Mouse (Mus musculus): Measurements from ENCODE around the gene Slc22a6. TPM values are rescaled to one million over a fixed set of nuclear protein-coding genes. Genes with fewer than 3 reads are reported as not detected.

Gene Slc22a6
- polyA plus RNA-seq, 1 experiment from 2014 or later, result 0.16 TPM

DNA sequence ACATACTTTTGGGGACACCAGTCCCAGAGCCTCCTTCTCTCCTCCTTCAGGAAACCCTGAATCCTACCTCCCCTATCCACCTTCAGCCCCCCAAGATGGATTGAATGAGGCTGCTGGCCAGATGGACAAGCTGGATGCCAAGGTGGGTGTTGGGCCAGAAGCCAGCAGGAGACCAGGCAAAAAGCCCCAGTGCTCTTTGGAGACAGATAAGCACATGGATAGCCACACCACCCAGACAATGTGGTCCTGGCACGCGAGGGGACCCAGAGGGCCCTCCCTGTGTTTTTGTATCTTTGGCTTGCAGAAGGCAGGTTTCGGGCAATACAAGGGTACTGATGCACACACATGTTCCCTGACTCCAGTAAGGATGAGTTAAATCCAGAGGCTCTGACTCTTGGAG lies 47.0 kb downstream of the Slc22a6 start:
- H3K36me3 ChIP-seq, result no peaks in the 10 kb centered on the region
- no peak overlapping the region for H3K27ac ChIP-seq
- peaks cover 38% of the 10 kb centered on the region for H3K27me3 ChIP-seq (ENCODE audit: insufficient read depth, poor library complexity, severe bottlenecking)
- peaks cover 34% of the 10 kb centered on the region for H3K4me1 ChIP-seq (replicated peaks)
- no peak overlapping the region for H3K4me3 ChIP-seq
- DNase-seq (ENCODE audit: low spot score), result no peak
- H3K9me3 ChIP-seq, result no peaks in the 10 kb centered on the region
- WGBS, result 90% methylated on average over 3 of the region's 3 CpGs

DNA sequence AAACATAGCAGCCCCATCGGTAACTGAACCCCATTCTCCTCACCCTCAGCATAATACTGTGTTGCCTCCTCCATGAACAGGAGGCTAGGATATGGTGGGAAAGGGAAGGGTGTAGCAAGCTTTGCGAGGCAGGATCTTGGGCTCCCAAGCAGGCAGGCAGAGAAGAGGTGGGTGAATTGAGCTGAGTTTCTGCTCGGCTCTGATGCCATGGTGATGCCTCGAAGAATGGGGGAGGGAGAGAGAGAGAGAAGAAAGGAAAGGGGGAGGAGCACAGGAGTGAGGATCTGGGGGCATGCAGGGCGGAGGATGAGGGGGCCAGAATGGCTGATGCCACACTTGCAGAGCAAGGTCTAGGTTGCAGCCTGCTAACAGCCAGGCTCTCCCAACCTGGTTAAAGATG lies 47.9 kb downstream of the Slc22a6 start:
- DNase-seq (ENCODE audit: low spot score), result no peak
- no peak overlapping the region for H3K4me3 ChIP-seq
- H3K27ac ChIP-seq, result peak overlapping the region; percentile 23; the same call in 1 of the 2 replicates
- no peaks in the 10 kb centered on the region for H3K9me3 ChIP-seq
- 57% methylated on average over 5 of the region's 5 CpGs for WGBS
- no peaks in the 10 kb centered on the region for H3K36me3 ChIP-seq
- peaks cover 34% of the 10 kb centered on the region for H3K4me1 ChIP-seq (replicated peaks)
- H3K27me3 ChIP-seq (ENCODE audit: insufficient read depth, poor library complexity, severe bottlenecking), result peaks cover 34% of the 10 kb centered on the region

DNA sequence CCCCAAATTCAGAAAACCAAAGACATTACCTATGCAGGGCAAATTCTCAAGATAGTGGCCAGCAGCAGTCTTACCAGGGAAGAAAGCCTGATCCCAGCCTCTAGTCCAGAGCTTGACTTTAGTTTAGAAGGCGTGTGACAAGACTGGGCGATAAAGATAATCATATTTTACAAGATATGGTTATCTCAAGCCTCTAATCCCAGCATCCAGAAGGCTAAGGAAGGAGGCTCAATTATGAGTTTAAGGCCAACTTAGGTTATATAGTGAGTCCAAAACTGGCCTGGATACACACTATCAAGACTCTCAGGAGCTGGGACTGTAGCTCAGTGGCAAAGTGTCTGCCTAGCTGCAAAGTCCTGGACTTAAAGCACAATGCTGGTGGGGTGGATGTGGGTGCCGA lies 55.0 kb downstream of the Slc22a6 start:
- Histone ChIP-seq H3K9me3 (no peaks in the 10 kb centered on the region), H3K27ac (no peak overlapping the region), H3K27me3 (ENCODE audit: insufficient read depth, poor library complexity, severe bottlenecking) (no peaks in the 10 kb centered on the region), H3K36me3 (no peaks in the 10 kb centered on the region), H3K4me3 (no peak overlapping the region), H3K4me1 (replicated peaks) (no peaks in the 10 kb centered on the region)
- no peak for DNase-seq (ENCODE audit: low spot score)
- 92% methylated on average over 3 of the region's 3 CpGs for WGBS

DNA sequence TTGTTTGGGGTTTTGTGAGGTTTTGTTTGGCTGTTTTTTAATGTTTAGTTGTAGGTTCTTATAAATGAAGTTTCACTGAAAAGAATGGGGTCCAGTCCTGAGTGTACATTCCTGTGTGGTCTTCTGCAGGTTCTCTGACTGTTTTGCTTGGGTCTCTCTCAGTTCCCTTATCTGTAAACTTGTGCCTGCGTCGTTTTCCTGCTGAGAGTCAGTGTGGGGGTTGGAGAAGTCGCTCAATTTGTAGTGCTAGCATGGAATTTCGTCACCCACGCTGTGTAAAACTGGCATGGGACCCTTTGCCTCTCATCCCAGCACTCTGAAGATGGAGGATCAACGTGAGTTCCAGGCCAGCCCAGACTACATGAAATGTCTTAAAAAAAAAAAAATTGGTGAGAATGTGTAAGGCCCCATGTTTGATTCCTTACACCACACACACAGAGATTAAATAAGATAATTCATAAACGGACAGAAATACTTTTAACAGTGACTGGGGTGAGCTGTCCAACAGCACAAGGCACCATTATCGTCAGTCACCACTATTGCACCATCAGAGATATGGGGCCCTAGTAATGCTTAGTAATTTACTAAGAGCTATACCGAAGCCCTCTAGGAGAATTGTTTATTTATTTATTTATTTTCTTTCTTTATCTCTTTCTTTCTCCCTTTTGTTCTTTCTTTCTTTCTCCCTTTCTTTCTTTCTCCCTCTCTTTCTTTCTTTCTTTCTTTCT lies 55.7 kb downstream of the Slc22a6 start:
- H3K4me1 ChIP-seq (replicated peaks), result peaks cover 4% of the 10 kb centered on the region; the same call in 1 of the 2 replicates
- H3K36me3 ChIP-seq, result no peaks in the 10 kb centered on the region
- no peak overlapping the region for H3K4me3 ChIP-seq
- DNase-seq (ENCODE audit: low spot score), result no peak
- 0 out of 2 replicates have a peak, but pooled peaks cover 2% of the 10 kb centered on the region for H3K27me3 ChIP-seq (ENCODE audit: insufficient read depth, poor library complexity, severe bottlenecking)
- H3K9me3 ChIP-seq, result no peaks in the 10 kb centered on the region
- WGBS, result 67% methylated on average over 9 of the region's 9 CpGs
- no peak overlapping the region for H3K27ac ChIP-seq

Other genes starting within 250 kb of the Slc22a6 start
- not detected in 2 replicates for gene Slc22a30, start 212.9 kb upstream of the Slc22a6 start, polyA plus RNA-seq (2016; fragmentation: Nextera tagmentation; extraction: Ambion mirVana)
- gene Slc22a8, start 26.8 kb upstream of the Slc22a6 start, polyA plus RNA-seq (2016; fragmentation: Nextera tagmentation; extraction: Ambion mirVana), result 0.09 and 0.21 TPM in 2 replicates
- gene Chrm1, start 45.8 kb downstream of the Slc22a6 start, polyA plus RNA-seq (2016; fragmentation: Nextera tagmentation; extraction: Ambion mirVana), result 0.05 TPM in 2 replicates
- gene Slc3a2, start 105.3 kb downstream of the Slc22a6 start, polyA plus RNA-seq (2016; fragmentation: Nextera tagmentation; extraction: Ambion mirVana), result 128 and 146 TPM in 2 replicates
- 112 and 115 TPM in 2 replicates for gene Wdr74, start 117.8 kb downstream of the Slc22a6 start, polyA plus RNA-seq (2016; fragmentation: Nextera tagmentation; extraction: Ambion mirVana)
- gene 1700092M07Rik, start 122.7 kb downstream of the Slc22a6 start, polyA plus RNA-seq (2016; fragmentation: Nextera tagmentation; extraction: Ambion mirVana), result 2.8 and 2.9 TPM in 2 replicates
- 95.6 and 106 TPM in 2 replicates for gene Stx5a, start 123.4 kb downstream of the Slc22a6 start, polyA plus RNA-seq (2016; fragmentation: Nextera tagmentation; extraction: Ambion mirVana)
- 233 and 249 TPM in 2 replicates for gene Nxf1, start 139.0 kb downstream of the Slc22a6 start, polyA plus RNA-seq (2016; fragmentation: Nextera tagmentation; extraction: Ambion mirVana)
- 185 and 220 TPM in 2 replicates for gene Tmem223, start 153.0 kb downstream of the Slc22a6 start, polyA plus RNA-seq (2016; fragmentation: Nextera tagmentation; extraction: Ambion mirVana)
- gene Tmem179b, start 156.4 kb downstream of the Slc22a6 start, polyA plus RNA-seq (2016; fragmentation: Nextera tagmentation; extraction: Ambion mirVana), result 51.7 and 54.4 TPM in 2 replicates
- gene Taf6l, start 168.4 kb downstream of the Slc22a6 start, polyA plus RNA-seq (2016; fragmentation: Nextera tagmentation; extraction: Ambion mirVana), result 43.8 and 44.2 TPM in 2 replicates
- 189 and 194 TPM in 2 replicates for gene Polr2g, start 180.5 kb downstream of the Slc22a6 start, polyA plus RNA-seq (2016; fragmentation: Nextera tagmentation; extraction: Ambion mirVana)
- 7.2 and 8.3 TPM in 2 replicates for gene Zbtb3, start 184.5 kb downstream of the Slc22a6 start, polyA plus RNA-seq (2016; fragmentation: Nextera tagmentation; extraction: Ambion mirVana)
- 52.0 and 67.5 TPM in 2 replicates for gene Ttc9c, start 201.3 kb downstream of the Slc22a6 start, polyA plus RNA-seq (2016; fragmentation: Nextera tagmentation; extraction: Ambion mirVana)
- gene Hnrnpul2, start 202.0 kb downstream of the Slc22a6 start, polyA plus RNA-seq (2016; fragmentation: Nextera tagmentation; extraction: Ambion mirVana), result 4.1 and 4.5 TPM in 2 replicates
- gene AC129217.1, start 211.7 kb downstream of the Slc22a6 start, polyA plus RNA-seq (2016; fragmentation: Nextera tagmentation; extraction: Ambion mirVana), result 0.31 TPM in 1 of 2 replicates, not detected in the other
- 55.8 and 64.3 TPM in 2 replicates for gene Bscl2, start 219.4 kb downstream of the Slc22a6 start, polyA plus RNA-seq (2016; fragmentation: Nextera tagmentation; extraction: Ambion mirVana)
- 66.7 and 140 TPM in 2 replicates for gene Gng3, start 221.2 kb downstream of the Slc22a6 start, polyA plus RNA-seq (2016; fragmentation: Nextera tagmentation; extraction: Ambion mirVana)
- gene Lrrn4cl, start 232.7 kb downstream of the Slc22a6 start, polyA plus RNA-seq (2016; fragmentation: Nextera tagmentation; extraction: Ambion mirVana), result 0.44 and 0.47 TPM in 2 replicates